Mouse (Mus musculus): ENCODE measurements at regions not wholly inside any gene's neighbourhood (a gene's known extent, or its start where the extent isn't known, plus 50 kb on each side); places are given as distances from the start of the nearest gene placed in this dataset.

GRCm38 (mm10) chr12:110207246-110207852 is 71.5 kb upstream of the Dio3 start:
- no peak for DNase-seq (ENCODE audit: extremely low read depth)
- in situ Hi-C loops (cut with MboI; ENCODE audit: low pct_ligation_motif_present, low pct_unique_long_range_greater_than_20kb, low sequenced_read_pairs) (no loop called here), dilution Hi-C loops (cut with MboI; ENCODE audit: extremely low pct_ligation_motif_present, extremely low pct_unique_long_range_greater_than_20kb, low sequenced_read_pairs) (no loop called here)
- H3K79me2 ChIP-seq (replicated peaks; ENCODE audit: control insufficient read depth, extremely low read depth, insufficient read depth, poor library complexity, severe bottlenecking): no peaks in the 10 kb centered on the region
- H3K27me3 ChIP-seq (replicated peaks): no peaks in the 10 kb centered on the region
- H3K36me3 ChIP-seq (replicated peaks in 1 of 2; ENCODE audit: control insufficient read depth in 1 of 2, insufficient read depth in 1 of 2, low read length in 1 of 2): no peaks in the 10 kb centered on the region
- no peak for TF ChIP-seq TBP (conservative IDR thresholded peaks at IDR 0.05; ENCODE audit: low read depth, low read length)
- no peak for TF ChIP-seq EP300 (IDR thresholded peaks at IDR 0.05; ENCODE audit: low read length)
- TF ChIP-seq UBTF (IDR thresholded peaks at IDR 0.05; ENCODE audit: low read depth, low read length): no peak
- no peak for TF ChIP-seq MXI1 (IDR thresholded peaks at IDR 0.05; ENCODE audit: low read depth, low read length)
- TF ChIP-seq SMC3 (IDR thresholded peaks at IDR 0.05; ENCODE audit: low read depth, low read length): no peak
- TF ChIP-seq MYC (IDR thresholded peaks at IDR 0.05; ENCODE audit: low read depth, low read length): no peak
- TF ChIP-seq SIN3A (IDR thresholded peaks at IDR 0.05; ENCODE audit: low read length): no peak
- TF ChIP-seq USF1 (IDR thresholded peaks at IDR 0.05; ENCODE audit: low read depth, low read length): no peak
- no peak overlapping the region for H3K9ac ChIP-seq (ENCODE audit: insufficient read depth, low read depth)
- no peak overlapping the region for H3K27ac ChIP-seq (ENCODE audit: insufficient read depth, low read depth)
- peaks cover 69% of the 10 kb centered on the region for H3K9me3 ChIP-seq (replicated peaks; ENCODE audit: low read length)
- H3K4me3 ChIP-seq (replicated peaks in 1 of 3; ENCODE audit: low read depth in 2 of 3, low read length in 2 of 3, poor library complexity in 1 of 3): no peak overlapping the region
- H3K4me2 ChIP-seq (ENCODE audit: insufficient read depth, low read depth, poor library complexity, severe bottlenecking): no peak overlapping the region
- no peaks in the 10 kb centered on the region for H3K4me1 ChIP-seq (ENCODE audit: control insufficient read depth in 1 of 2, insufficient read depth in 2 of 2)

GRCm38 (mm10) chr12:110212716-110213115 is 66.2 kb upstream of the Dio3 start:
- in situ Hi-C loops (cut with MboI; ENCODE audit: low pct_ligation_motif_present, low pct_unique_long_range_greater_than_20kb, low sequenced_read_pairs): no loop called here
- dilution Hi-C loops (cut with MboI; ENCODE audit: extremely low pct_ligation_motif_present, extremely low pct_unique_long_range_greater_than_20kb, low sequenced_read_pairs): no loop called here
- Histone ChIP-seq H3K27ac (ENCODE audit: insufficient read depth, low read depth) (no peak overlapping the region), H3K9ac (ENCODE audit: insufficient read depth, low read depth) (no peak overlapping the region), H3K27me3 (replicated peaks) (no peaks in the 10 kb centered on the region), H3K4me3 (replicated peaks in 1 of 3; ENCODE audit: low read depth in 2 of 3, low read length in 2 of 3, poor library complexity in 1 of 3) (no peak overlapping the region), H3K4me1 (ENCODE audit: control insufficient read depth in 1 of 2, insufficient read depth in 2 of 2) (no peaks in the 10 kb centered on the region), H3K79me2 (replicated peaks; ENCODE audit: control insufficient read depth, extremely low read depth, insufficient read depth, poor library complexity, severe bottlenecking) (no peaks in the 10 kb centered on the region), H3K9me3 (replicated peaks; ENCODE audit: low read length) (peaks cover 62% of the 10 kb centered on the region), H3K4me2 (ENCODE audit: insufficient read depth, low read depth, poor library complexity, severe bottlenecking) (no peak overlapping the region), H3K36me3 (replicated peaks in 1 of 2; ENCODE audit: control insufficient read depth in 1 of 2, insufficient read depth in 1 of 2, low read length in 1 of 2) (no peaks in the 10 kb centered on the region)
- TF ChIP-seq ELF1 (IDR thresholded peaks at IDR 0.05; ENCODE audit: low read depth, low read length): 0 out of 2 replicates have a peak, but pooled peaks have one; percentile 14
- TF ChIP-seq POLR2A (IDR thresholded peaks at IDR 0.05; ENCODE audit: low read depth, low read length): no peak
- no peak for DNase-seq (ENCODE audit: extremely low read depth)

GRCm38 (mm10) chr12:110214833-110215232 is 64.0 kb upstream of the Dio3 start:
- Histone ChIP-seq H3K79me2 (replicated peaks; ENCODE audit: control insufficient read depth, extremely low read depth, insufficient read depth, poor library complexity, severe bottlenecking) (no peaks in the 10 kb centered on the region), H3K36me3 (replicated peaks in 1 of 2; ENCODE audit: control insufficient read depth in 1 of 2, insufficient read depth in 1 of 2, low read length in 1 of 2) (no peaks in the 10 kb centered on the region), H3K4me2 (ENCODE audit: insufficient read depth, low read depth, poor library complexity, severe bottlenecking) (no peak overlapping the region), H3K27ac (ENCODE audit: insufficient read depth, low read depth) (no peak overlapping the region), H3K9me3 (replicated peaks; ENCODE audit: low read length) (peaks cover 51% of the 10 kb centered on the region), H3K9ac (ENCODE audit: insufficient read depth, low read depth) (no peak overlapping the region), H3K4me1 (ENCODE audit: control insufficient read depth in 1 of 2, insufficient read depth in 2 of 2) (no peaks in the 10 kb centered on the region), H3K27me3 (replicated peaks) (no peaks in the 10 kb centered on the region), H3K4me3 (replicated peaks in 1 of 3; ENCODE audit: low read depth in 2 of 3, low read length in 2 of 3, poor library complexity in 1 of 3) (no peak overlapping the region)
- TF ChIP-seq MXI1 (IDR thresholded peaks at IDR 0.05; ENCODE audit: low read depth, low read length) (no peak), PAX5 (IDR thresholded peaks at IDR 0.05; ENCODE audit: low read length) (no peak), CTCF (conservative IDR thresholded peaks at IDR 0.05 in 1 of 2, IDR thresholded peaks at IDR 0.05 in 1 of 2; ENCODE audit: low read depth in 2 of 2, low read length in 2 of 2) (no peak), MAFK (IDR thresholded peaks at IDR 0.05; ENCODE audit: insufficient replicate concordance, low read length) (no peak), MAZ (IDR thresholded peaks at IDR 0.05; ENCODE audit: low read depth, low read length) (no peak), UBTF (IDR thresholded peaks at IDR 0.05; ENCODE audit: low read depth, low read length) (no peak)
- dilution Hi-C loops (cut with MboI; ENCODE audit: extremely low pct_ligation_motif_present, extremely low pct_unique_long_range_greater_than_20kb, low sequenced_read_pairs) (no loop called here), in situ Hi-C loops (cut with MboI; ENCODE audit: low pct_ligation_motif_present, low pct_unique_long_range_greater_than_20kb, low sequenced_read_pairs) (no loop called here)
- no peak for DNase-seq (ENCODE audit: extremely low read depth)

Data from CH12.LX (cell line).